Mouse (Mus musculus) kidney, embryonic 14.5 days (tissue): ENCODE data around the gene Spn. TPM values are rescaled to one million over a fixed set of nuclear protein-coding genes. Genes with fewer than 3 reads are reported as not detected.

ENCODE experiments used
- ATAC-seq: fragments of 200-750 bp; cut with Nextera tagmentation; 2 replicates; pipeline ENCODE4 v1.8.0; 2017; ENCODE audit warnings: moderate number of reproducible peaks, mild to moderate bottlenecking, moderate TSS enrichment, moderate library complexity; ENCODE audit not compliant: low FRiP score, low TSS enrichment
- H3K27ac ChIP-seq: fragments of 300-500 bp; sonication (generic); 2 replicates; pipeline ENCODE4 v1.5.1; 2014; ENCODE audit warnings: low read depth, mild to moderate bottlenecking, low read length, moderate library complexity, mixed read lengths
- H3K27me3 ChIP-seq: fragments of 300-500 bp; sonication (generic); 2 replicates; pipeline ENCODE4 v1.6.1; 2014; ENCODE audit warnings: mild to moderate bottlenecking, low read length; ENCODE audit not compliant: control insufficient read depth, insufficient read depth
- H3K36me3 ChIP-seq: fragments of 300-500 bp; sonication (generic); 2 replicates; pipeline ENCODE4 v1.6.1; 2014; ENCODE audit warnings: low read length, mixed read lengths; ENCODE audit not compliant: control insufficient read depth, insufficient read depth
- H3K4me1 ChIP-seq: fragments of 300-500 bp; sonication (generic); 2 replicates; pipeline ENCODE4 v1.6.1; 2014; ENCODE audit warnings: low read length, mixed read lengths; ENCODE audit not compliant: control insufficient read depth, insufficient read depth
- H3K4me2 ChIP-seq: fragments of 300-500 bp; sonication (generic); replicated peaks from 2 replicates; pipeline ENCODE4 v1.6.1; 2014; ENCODE audit warnings: low read depth, mild to moderate bottlenecking, low read length
- H3K4me3 ChIP-seq: fragments of 300-500 bp; sonication (generic); 2 replicates; pipeline ENCODE4 v1.5.1; 2014; ENCODE audit warnings: mild to moderate bottlenecking, low read length
- H3K9ac ChIP-seq: fragments of 300-500 bp; sonication (generic); 2 replicates; pipeline ENCODE4 v1.6.1; 2014; ENCODE audit warnings: low read depth, mild to moderate bottlenecking, low read length, moderate library complexity
- H3K9me3 ChIP-seq: fragments of 300-500 bp; sonication (generic); 2 replicates; pipeline ENCODE4 v1.6.1; 2016; ENCODE audit warnings: low read length; ENCODE audit not compliant: control insufficient read depth
- WGBS: fragments of 180-500 bp; shearing (Covaris S2); extraction: QIAGEN DNeasy Blood & Tissue Kit; methylation state at CpG from one replicate; pipeline ENCODE4 v1.1.7; 2014; 5-methylcytosine and 5-hydroxymethylcytosine counted together
- polyA plus RNA-seq: library from polyadenylated mRNA; unstranded; fragments of >200 nt; fragmentation: Nextera tagmentation; extraction: Ambion mirVana; gene quantifications from 2 replicates; pipeline ENCODE4 v1.2.1, GENCODE M21; 2014

Spn gene
- polyA plus RNA-seq, 1 experiment from 2014 or later = 0.14 TPM

GRCm38 (mm10) chr7:127082271-127082670 is 55.4 kb downstream of the Spn start:
- 84% methylated on average over 8 of the region's 8 CpGs for WGBS
- no peak for ATAC-seq
- H3K4me1 ChIP-seq = no peaks in the 10 kb centered on the region

More at GRCm38 (mm10) chr7:127082271-127082670, 55.4 kb downstream of the Spn start:
- H3K36me3 ChIP-seq = no peaks in the 10 kb centered on the region
- H3K27ac ChIP-seq = no peak overlapping the region
- no peaks in the 10 kb centered on the region for H3K27me3 ChIP-seq
- H3K9me3 ChIP-seq = no peaks in the 10 kb centered on the region
- no peak overlapping the region for H3K4me2 ChIP-seq
- no peak overlapping the region for H3K9ac ChIP-seq
- no peak overlapping the region for H3K4me3 ChIP-seq

Other genes with a start within 250 kb of the Spn start
- gene Tmem219, start 214.9 kb downstream of the Spn start, polyA plus RNA-seq = 27.4 and 30.5 TPM in 2 replicates
- 13.1 and 19.4 TPM in 2 replicates for gene Kctd13, start 208.9 kb downstream of the Spn start, polyA plus RNA-seq
- gene Asphd1, start 188.2 kb downstream of the Spn start, polyA plus RNA-seq = 0.16 and 0.34 TPM in 2 replicates
- 1.1 and 1.7 TPM in 2 replicates for gene Sez6l2, start 187.3 kb downstream of the Spn start, polyA plus RNA-seq
- 77.4 and 89.1 TPM in 2 replicates for gene Cdipt, start 161.9 kb downstream of the Spn start, polyA plus RNA-seq
- gene Cdiptos, start 161.7 kb downstream of the Spn start, polyA plus RNA-seq = 1.3 and 2.5 TPM in 2 replicates
- 7.7 and 9.7 TPM in 2 replicates for gene Mvp, start 123.2 kb downstream of the Spn start, polyA plus RNA-seq
- gene Pagr1b, start 121.3 kb downstream of the Spn start, polyA plus RNA-seq = 0.31 and 0.38 TPM in 2 replicates
- gene Pagr1a, start 120.5 kb downstream of the Spn start, polyA plus RNA-seq = 41.3 and 89.2 TPM in 2 replicates
- 21.8 and 65.4 TPM in 2 replicates for gene Gm42742, start 116.7 kb downstream of the Spn start, polyA plus RNA-seq
- 4.1 and 9.6 TPM in 2 replicates for gene Prrt2, start 116.6 kb downstream of the Spn start, polyA plus RNA-seq
- gene Maz, start 110.8 kb downstream of the Spn start, polyA plus RNA-seq = 73.1 and 77.6 TPM in 2 replicates
- 129 and 151 TPM in 2 replicates for gene Kif22, start 95.4 kb downstream of the Spn start, polyA plus RNA-seq
- not detected in 2 replicates for gene Zg16, start 50.5 kb downstream of the Spn start, polyA plus RNA-seq
- gene AI467606, start 46.5 kb downstream of the Spn start, polyA plus RNA-seq = 3.5 TPM in 2 replicates
- 8.9 and 13.0 TPM in 2 replicates for gene Qprt, start 15.6 kb downstream of the Spn start, polyA plus RNA-seq
- 41.0 and 57.6 TPM in 2 replicates for gene Cd2bp2, start 58.2 kb upstream of the Spn start, polyA plus RNA-seq
- 13.5 and 19.7 TPM in 2 replicates for gene Tbc1d10b, start 70.6 kb upstream of the Spn start, polyA plus RNA-seq
- gene Mylpf, start 71.1 kb upstream of the Spn start, polyA plus RNA-seq = 10.3 and 11.2 TPM in 2 replicates
- 23.0 and 26.2 TPM in 2 replicates for gene Zfp553, start 95.2 kb upstream of the Spn start, polyA plus RNA-seq
- gene Sept1, start 95.3 kb upstream of the Spn start, polyA plus RNA-seq = 18.5 and 21.6 TPM in 2 replicates
- 59.3 and 94.9 TPM in 2 replicates for gene Zfp771, start 106.5 kb upstream of the Spn start, polyA plus RNA-seq
- 252 and 290 TPM in 2 replicates for gene Dctpp1, start 122.9 kb upstream of the Spn start, polyA plus RNA-seq
- gene Sephs2, start 136.2 kb upstream of the Spn start, polyA plus RNA-seq = 112 and 132 TPM in 2 replicates
- gene Itgal, start 158.4 kb upstream of the Spn start, polyA plus RNA-seq = 0.80 and 1.0 TPM in 2 replicates
- 7.0 and 7.6 TPM in 2 replicates for gene Zfp768, start 207.8 kb upstream of the Spn start, polyA plus RNA-seq
- 5.7 and 8.4 TPM in 2 replicates for gene Zfp747, start 238.2 kb upstream of the Spn start, polyA plus RNA-seq
- gene 9130019O22Rik, start 249.3 kb upstream of the Spn start, polyA plus RNA-seq = 2.6 and 7.2 TPM in 2 replicates